ENCODE assay signal across 8 mouse cellular contexts in genomic region chr15:99393386-99394252, GRCm38 (mm10). TPM values are rescaled to one million over a fixed set of nuclear protein-coding genes. Genes with fewer than 3 reads are reported as not detected.
A peak's percentile ranks its signal among the peaks of the same experiment; 100 is the strongest.
DNase-seq lines count a peak whose midpoint lies in the region; ATAC-seq and TF ChIP-seq lines count a peak whose summit lies in the region.

No protein-coding gene starts in this region.

- TF ChIP-seq EP300 in lung, postnatal 0 days (IDR thresholded peaks at IDR 0.05), result peak; percentile 48; the same call in 1 of the 2 replicates

- H3K4me3 ChIP-seq in cerebellum, adult 2 months (replicated peaks; ENCODE audit: insufficient read depth, low read depth, low read length), result peak overlapping the region; percentile 91
- H3K4me3 ChIP-seq in heart, embryonic 10.5 days, result peak overlapping the region; percentile 96
- peak overlapping the region; percentile 90 for H3K4me3 ChIP-seq in kidney, embryonic 14.5 days (ENCODE audit: low read length)
- H3K4me3 ChIP-seq in lung, postnatal 0 days (ENCODE audit: low read depth, low read length), result peak overlapping the region; percentile 98
- H3K4me3 ChIP-seq in small intestine, adult 2 months (ENCODE audit: low read depth, low read length), result peak overlapping the region; percentile 97

- peak; percentile 50 for ATAC-seq in kidney, embryonic 14.5 days (ENCODE audit: low FRiP score, low TSS enrichment)
- ATAC-seq in lung, postnatal 0 days, result peak; percentile 71

- H3K9me3 ChIP-seq in heart, embryonic 10.5 days, result no peaks in the 10 kb centered on the region
- no peaks in the 10 kb centered on the region for H3K9me3 ChIP-seq in kidney, embryonic 14.5 days (ENCODE audit: control insufficient read depth, low read length)
- no peaks in the 10 kb centered on the region for H3K9me3 ChIP-seq in lung, postnatal 0 days (ENCODE audit: low read length)

- 2% methylated on average over 24 of the region's 24 CpGs for WGBS in cerebellum, adult 2 months
- 7% methylated on average over 24 of the region's 24 CpGs for WGBS in heart, embryonic 10.5 days
- WGBS in kidney, embryonic 14.5 days, result 3% methylated on average over 24 of the region's 24 CpGs
- 2% methylated on average over 24 of the region's 24 CpGs for WGBS in lung, postnatal 0 days
- under 1% methylated on average over 24 of the region's 24 CpGs for WGBS in small intestine, adult 2 months

- peak overlapping the region; percentile 74 for H3K27ac ChIP-seq in cerebellum, adult 2 months (ENCODE audit: insufficient read depth, low read length)
- H3K27ac ChIP-seq in heart, embryonic 10.5 days, result peak overlapping the region; percentile 95
- peak overlapping the region; percentile 92 for H3K27ac ChIP-seq in kidney, embryonic 14.5 days (ENCODE audit: low read depth, low read length)
- H3K27ac ChIP-seq in lung, postnatal 0 days (ENCODE audit: low read length), result peak overlapping the region; percentile 99
- peak overlapping the region; percentile 100 for H3K27ac ChIP-seq in small intestine, adult 2 months (ENCODE audit: insufficient read depth, low read depth, low read length)

- peaks cover 7% of the 10 kb centered on the region for H3K4me1 ChIP-seq in cerebellum, adult 2 months (ENCODE audit: control insufficient read depth, insufficient read depth, low read length)
- H3K4me1 ChIP-seq in heart, embryonic 10.5 days, result peaks cover 55% of the 10 kb centered on the region
- H3K4me1 ChIP-seq in kidney, embryonic 14.5 days (ENCODE audit: control insufficient read depth, insufficient read depth, low read length), result peaks cover 40% of the 10 kb centered on the region
- peaks cover 13% of the 10 kb centered on the region; the same call in 1 of the 2 replicates for H3K4me1 ChIP-seq in lung, postnatal 0 days (ENCODE audit: insufficient read depth, low read depth, low read length)
- peaks cover 19% of the 10 kb centered on the region for H3K4me1 ChIP-seq in small intestine, adult 2 months (ENCODE audit: control insufficient read depth, insufficient read depth, insufficient read length, low read length)

- H3K9ac ChIP-seq in kidney, embryonic 14.5 days (ENCODE audit: low read depth, low read length), result peak overlapping the region; percentile 86
- H3K9ac ChIP-seq in lung, postnatal 0 days (replicated peaks; ENCODE audit: low read depth), result peak overlapping the region; percentile 98

- H3K4me2 ChIP-seq in kidney, embryonic 14.5 days (replicated peaks; ENCODE audit: low read depth, low read length), result peak overlapping the region; percentile 96
- peak overlapping the region; percentile 65 for H3K4me2 ChIP-seq in lung, postnatal 0 days (replicated peaks; ENCODE audit: low read depth, low read length)

- no peak for TF ChIP-seq CTCF in cerebellum, adult 2 months (IDR thresholded peaks at IDR 0.05; ENCODE audit: borderline replicate concordance, insufficient read depth, low read depth, low read length)
- no peak; the same call in 1 of the 2 replicates for TF ChIP-seq CTCF in lung, postnatal 0 days (IDR thresholded peaks at IDR 0.05)
- TF ChIP-seq CTCF in small intestine, adult 2 months (IDR thresholded peaks at IDR 0.05; ENCODE audit: extremely low read depth, insufficient read length, insufficient replicate concordance, low read depth, low read length), result no peak

- no peaks in the 10 kb centered on the region for H3K36me3 ChIP-seq in heart, embryonic 10.5 days
- no peaks in the 10 kb centered on the region for H3K36me3 ChIP-seq in kidney, embryonic 14.5 days (ENCODE audit: control insufficient read depth, insufficient read depth, low read length)
- H3K36me3 ChIP-seq in lung, postnatal 0 days (ENCODE audit: insufficient read depth, low read length), result no peaks in the 10 kb centered on the region
- no peaks in the 10 kb centered on the region; the same call in none of the 2 replicates for H3K36me3 ChIP-seq in small intestine, adult 2 months (ENCODE audit: control insufficient read depth, insufficient read depth, low read length)

- no peak for TF ChIP-seq POLR2A in cerebellum, adult 2 months (IDR thresholded peaks at IDR 0.05; ENCODE audit: borderline replicate concordance, insufficient read depth, low read length)
- TF ChIP-seq POLR2A in small intestine, adult 2 months (IDR thresholded peaks at IDR 0.05; ENCODE audit: low read depth, low read length), result 0 out of 2 replicates have a peak, but pooled peaks have one; percentile 49

- no peaks in the 10 kb centered on the region for H3K27me3 ChIP-seq in cerebellum, adult 2 months (ENCODE audit: control insufficient read depth, insufficient read depth, low read length)
- no peaks in the 10 kb centered on the region for H3K27me3 ChIP-seq in heart, embryonic 10.5 days (ENCODE audit: insufficient read depth, poor library complexity, severe bottlenecking)
- no peaks in the 10 kb centered on the region for H3K27me3 ChIP-seq in kidney, embryonic 14.5 days (ENCODE audit: control insufficient read depth, insufficient read depth, low read length)
- H3K27me3 ChIP-seq in lung, postnatal 0 days (replicated peaks; ENCODE audit: insufficient read depth, low read length), result no peaks in the 10 kb centered on the region
- no peaks in the 10 kb centered on the region for H3K27me3 ChIP-seq in small intestine, adult 2 months (ENCODE audit: control insufficient read depth, insufficient read depth, low read length)

- DNase-seq in ovary, adult 18-20 months (ENCODE audit: low spot score), result peak; percentile 32
- DNase-seq in ovary, postnatal 10 days (ENCODE audit: low spot score), result no peak
- DNase-seq in cerebellum, adult 2 months, result peak in 1 of 2 experiments; percentile 66
- DNase-seq in heart, embryonic 10.5 days (ENCODE audit: low spot score), result peak; percentile 87
- peak; percentile 92 for DNase-seq in lung, postnatal 0 days (ENCODE audit: low spot score)
- no peak for DNase-seq in layer of hippocampus, postnatal 36 days

RNA-seq across cellular contexts. Expression of gene Tmbim6, which starts 0.9 kb away (rescaled TPM):
- polyA plus RNA-seq in cerebellum, adult 2 months (2012; rRNA removed), result 401 and 418 TPM in 2 replicates
- 295 and 308 TPM in 2 replicates for polyA plus RNA-seq in heart, embryonic 10.5 days (2016; fragmentation: Nextera tagmentation; extraction: Ambion mirVana)
- polyA plus RNA-seq in kidney, embryonic 14.5 days (2014; fragmentation: Nextera tagmentation; extraction: Ambion mirVana), result 321 and 409 TPM in 2 replicates
- polyA plus RNA-seq in lung, postnatal 0 days (2015; fragmentation: Nextera tagmentation; extraction: Ambion mirVana), result 669 and 693 TPM in 2 replicates
- 672 and 1,662 TPM in 2 replicates for polyA plus RNA-seq in small intestine, adult 2 months (2012; rRNA removed)
- 100 to 1,000 TPM; 357 TPM for total RNA-seq in layer of hippocampus, postnatal 36 days (2021)

RNA-seq across cellular contexts. Expression of gene Fmnl3, which starts 23.3 kb away (rescaled TPM):
- polyA plus RNA-seq in cerebellum, adult 2 months (2012; rRNA removed), result 10.0 and 10.7 TPM in 2 replicates
- polyA plus RNA-seq in heart, embryonic 10.5 days (2016; fragmentation: Nextera tagmentation; extraction: Ambion mirVana), result 14.3 and 17.5 TPM in 2 replicates
- 15.0 and 27.9 TPM in 2 replicates for polyA plus RNA-seq in kidney, embryonic 14.5 days (2014; fragmentation: Nextera tagmentation; extraction: Ambion mirVana)
- polyA plus RNA-seq in lung, postnatal 0 days (2015; fragmentation: Nextera tagmentation; extraction: Ambion mirVana), result 25.8 and 30.7 TPM in 2 replicates
- 4.2 and 8.2 TPM in 2 replicates for polyA plus RNA-seq in small intestine, adult 2 months (2012; rRNA removed)
- 1 to 10 TPM; 9.2 to 10.0 TPM for total RNA-seq in layer of hippocampus, postnatal 36 days (2021)

Comparison
In these comparisons a context has a peak if more than half of its experiments do, and no peak if none do; other contexts are left out.
1. DNase-seq: peak in ovary, adult 18-20 months (single experiment), heart, embryonic 10.5 days (single experiment) and lung, postnatal 0 days (single experiment); none in ovary, postnatal 10 days (single experiment) and layer of hippocampus, postnatal 36 days (0 of 2).
2. Peak in every context shown above with its lines, with median percentiles within 50 percentile points of each other: H3K27ac ChIP-seq and H3K4me3 ChIP-seq.